9 mouse cellular contexts compared by ENCODE assay signal in genomic region chr17:47151557-47152278, GRCm38 (mm10).
DNase-seq lines count a peak whose midpoint lies in the region; ATAC-seq and TF ChIP-seq lines count a peak whose summit lies in the region.
"Had no signal": no experiment of that assay in that cellular context is flagged by ENCODE, and none has a peak within 500 bp of the region (broad histone marks: within the 10 kb centered on the region; RNA-seq: fewer than 3 reads in every experiment).

No protein-coding gene starts in this region.

- peak overlapping the region; percentile 50 for H3K9ac ChIP-seq in hindbrain, embryonic 16.5 days (ENCODE audit: low read depth, low read length)
- peak overlapping the region; percentile 44 for H3K9ac ChIP-seq in lung, embryonic 16.5 days (ENCODE audit: low read length)
- peak overlapping the region; percentile 8; the same call in 1 of the 2 replicates for H3K9ac ChIP-seq in stomach, postnatal 0 days (ENCODE audit: low read length)

- WGBS in hindbrain, embryonic 16.5 days, result 23% methylated on average over 20 of the region's 20 CpGs
- WGBS in lung, embryonic 16.5 days, result 14% methylated on average over 19 of the region's 20 CpGs
- WGBS in stomach, postnatal 0 days, result 19% methylated on average over 20 of the region's 20 CpGs

- H3K4me3 ChIP-seq in testis, adult 2 months (ENCODE audit: control insufficient read depth, low read depth, low read length), result peak overlapping the region; percentile 37; the same call in 1 of the 2 replicates
- peak overlapping the region; percentile 24 for H3K4me3 ChIP-seq in hindbrain, embryonic 16.5 days (ENCODE audit: low read length)
- H3K4me3 ChIP-seq in lung, embryonic 16.5 days (ENCODE audit: low read length), result peak overlapping the region; percentile 41
- H3K4me3 ChIP-seq in stomach, postnatal 0 days (ENCODE audit: low read depth, low read length), result peak overlapping the region; percentile 24

- no peaks in the 10 kb centered on the region for H3K9me3 ChIP-seq in hindbrain, embryonic 16.5 days (ENCODE audit: control insufficient read depth, low read length)
- H3K9me3 ChIP-seq in lung, embryonic 16.5 days (ENCODE audit: control insufficient read depth, low read length), result no peaks in the 10 kb centered on the region
- no peaks in the 10 kb centered on the region for H3K9me3 ChIP-seq in stomach, postnatal 0 days (ENCODE audit: control insufficient read depth, low read length)

- TF ChIP-seq EP300 in stomach, postnatal 0 days (optimal IDR thresholded peaks at IDR 0.05), result no peak

- no peak overlapping the region for H3K27ac ChIP-seq in testis, adult 2 months (ENCODE audit: control insufficient read depth, insufficient read depth, low read depth, low read length)
- peak overlapping the region; percentile 77 for H3K27ac ChIP-seq in hindbrain, embryonic 16.5 days (ENCODE audit: low read depth, low read length)
- H3K27ac ChIP-seq in lung, embryonic 16.5 days (ENCODE audit: low read length), result peak overlapping the region; percentile 66
- H3K27ac ChIP-seq in stomach, postnatal 0 days (replicated peaks), result no peak overlapping the region

- no peaks in the 10 kb centered on the region for H3K27me3 ChIP-seq in testis, adult 2 months (ENCODE audit: control insufficient read depth, insufficient read depth, low read length)
- no peaks in the 10 kb centered on the region for H3K27me3 ChIP-seq in hindbrain, embryonic 16.5 days (replicated peaks; ENCODE audit: control insufficient read depth, insufficient read depth, low read length)
- no peaks in the 10 kb centered on the region for H3K27me3 ChIP-seq in lung, embryonic 16.5 days (ENCODE audit: control insufficient read depth, insufficient read depth, low read depth, low read length)
- H3K27me3 ChIP-seq in stomach, postnatal 0 days (ENCODE audit: control insufficient read depth, insufficient read depth, low read length), result no peaks in the 10 kb centered on the region
- H3K27me3 ChIP-seq: CH12.LX had no signal

- no peak for TF ChIP-seq POLR2A in testis, adult 2 months (IDR thresholded peaks at IDR 0.05; ENCODE audit: control insufficient read depth, low read depth, low read length)

- ATAC-seq in hindbrain, embryonic 16.5 days, result peak; percentile 82
- peak; percentile 64 for ATAC-seq in lung, embryonic 16.5 days (ENCODE audit: low read depth)
- no peak for ATAC-seq in stomach, postnatal 0 days (ENCODE audit: low FRiP score, low TSS enrichment)
- ATAC-seq in inflammation-experienced regulatory T-cells, adult 6 months, result no peak

- H3K4me2 ChIP-seq in hindbrain, embryonic 16.5 days (ENCODE audit: low read length), result peak overlapping the region; percentile 60
- peak overlapping the region; percentile 68 for H3K4me2 ChIP-seq in lung, embryonic 16.5 days (ENCODE audit: low read depth, low read length)
- H3K4me2 ChIP-seq in stomach, postnatal 0 days (replicated peaks; ENCODE audit: low read depth), result peak overlapping the region; percentile 59

- H3K4me1 ChIP-seq in testis, adult 2 months (ENCODE audit: control insufficient read depth, insufficient read depth, low read length), result peaks cover 3% of the 10 kb centered on the region; the same call in 1 of the 2 replicates
- H3K4me1 ChIP-seq in hindbrain, embryonic 16.5 days (ENCODE audit: control insufficient read depth, insufficient read depth, low read depth, low read length), result peaks cover 17% of the 10 kb centered on the region
- H3K4me1 ChIP-seq in lung, embryonic 16.5 days (replicated peaks; ENCODE audit: control insufficient read depth, insufficient read depth, low read length), result peaks cover 36% of the 10 kb centered on the region
- H3K4me1 ChIP-seq in stomach, postnatal 0 days (replicated peaks; ENCODE audit: control insufficient read depth, insufficient read depth), result no peaks in the 10 kb centered on the region

- no peak for TF ChIP-seq CTCF in testis, adult 2 months (IDR thresholded peaks at IDR 0.05; ENCODE audit: control insufficient read depth, insufficient read depth, insufficient replicate concordance, low read depth, low read length)
- no peak for TF ChIP-seq CTCF in stomach, postnatal 0 days (IDR thresholded peaks at IDR 0.05; ENCODE audit: low read depth)

- DNase-seq in cerebellum, postnatal 25 days, result peak; percentile 22 to 42
- no peak for DNase-seq in cerebellum, postnatal 4 days (ENCODE audit: low spot score in 2 of 2)
- no peak for DNase-seq in testis, postnatal 14 days (ENCODE audit: low spot score)
- peak; percentile 38 for DNase-seq in stomach, postnatal 0 days (ENCODE audit: low spot score)

- H3K36me3 ChIP-seq in testis, adult 2 months (ENCODE audit: control insufficient read depth, insufficient read depth, low read length), result no peaks in the 10 kb centered on the region
- H3K36me3 ChIP-seq in hindbrain, embryonic 16.5 days (ENCODE audit: control insufficient read depth, insufficient read depth, low read length), result no peaks in the 10 kb centered on the region
- no peaks in the 10 kb centered on the region for H3K36me3 ChIP-seq in lung, embryonic 16.5 days (ENCODE audit: control insufficient read depth, insufficient read depth, low read length)
- H3K36me3 ChIP-seq in stomach, postnatal 0 days (ENCODE audit: control insufficient read depth, insufficient read depth, low read length), result no peaks in the 10 kb centered on the region

Comparison
In these comparisons a context has a peak if more than half of its experiments do, and no peak if none do; other contexts are left out.
1. DNase-seq: peak in cerebellum, postnatal 25 days (2 of 2) and stomach, postnatal 0 days (single experiment); none in cerebellum, postnatal 4 days (0 of 2) and testis, postnatal 14 days (single experiment).
2. H3K27ac ChIP-seq: peak in hindbrain, embryonic 16.5 days (single experiment) and lung, embryonic 16.5 days (single experiment); none in testis, adult 2 months (single experiment) and stomach, postnatal 0 days (single experiment).
3. ATAC-seq: peak in hindbrain, embryonic 16.5 days (single experiment) and lung, embryonic 16.5 days (single experiment); none in stomach, postnatal 0 days (single experiment) and inflammation-experienced regulatory T-cells, adult 6 months (single experiment).
4. Peak in every context shown above with its lines, with median percentiles within 50 percentile points of each other: H3K4me3 ChIP-seq, H3K4me2 ChIP-seq and H3K9ac ChIP-seq.